Mouse (Mus musculus) limb, embryonic 12.5 days (tissue): ENCODE measurements around the gene Nup210. TPM values are rescaled to one million over a fixed set of nuclear protein-coding genes. Genes with fewer than 3 reads are reported as not detected.

ENCODE experiments used
- ATAC-seq: fragments of 200-750 bp; cut with Nextera tagmentation; 2 replicates; pipeline ENCODE4 v1.8.0; 2017; ENCODE audit warnings: low read depth, moderate TSS enrichment; ENCODE audit not compliant: insufficient number of reproducible peaks, insufficient read depth, low FRiP score, low TSS enrichment
- H3K27ac ChIP-seq: fragments of 300-500 bp; sonication (generic); 2 replicates; pipeline ENCODE4 v1.5.1; 2016; ENCODE audit warnings: mild to moderate bottlenecking, moderate library complexity
- H3K27me3 ChIP-seq: fragments of 300-500 bp; sonication (generic); 2 replicates; pipeline ENCODE4 v1.6.1; 2016; ENCODE audit warnings: mild to moderate bottlenecking, moderate library complexity
- H3K36me3 ChIP-seq: fragments of 300-500 bp; sonication (generic); 2 replicates; pipeline ENCODE4 v1.6.1; 2016; ENCODE audit warnings: mild to moderate bottlenecking, moderate library complexity
- H3K4me1 ChIP-seq: fragments of 300-500 bp; sonication (generic); replicated peaks from 2 replicates; pipeline ENCODE4 v1.6.1; 2016
- H3K4me2 ChIP-seq: fragments of 300-500 bp; sonication (generic); 2 replicates; pipeline ENCODE4 v1.6.1; 2016; ENCODE audit warnings: mild to moderate bottlenecking, moderate library complexity
- H3K4me3 ChIP-seq: fragments of 300-500 bp; sonication (generic); replicated peaks from 2 replicates; pipeline ENCODE4 v1.5.1; 2016; ENCODE audit warnings: mild to moderate bottlenecking
- H3K9ac ChIP-seq: fragments of 300-500 bp; sonication (generic); replicated peaks from 2 replicates; pipeline ENCODE4 v1.6.1; 2016; ENCODE audit warnings: mild to moderate bottlenecking, moderate library complexity
- H3K9me3 ChIP-seq: fragments of 300-500 bp; sonication (generic); 2 replicates; pipeline ENCODE4 v1.6.1; 2016; ENCODE audit warnings: mild to moderate bottlenecking, moderate library complexity
- WGBS: fragments of 180-500 bp; shearing (Covaris S2); methylation state at CpG from one replicate; pipeline ENCODE4 v1.1.7; 2016; 5-methylcytosine and 5-hydroxymethylcytosine counted together
- polyA plus RNA-seq: library from polyadenylated mRNA; unstranded; fragments of >200 nt; fragmentation: Nextera tagmentation; extraction: Ambion mirVana; gene quantifications from 2 replicates; pipeline ENCODE4 v1.2.1, GENCODE M21; 2016

The Nup210 gene
- polyA plus RNA-seq, 1 experiment from 2014 or later, result 5.4 TPM

- no peaks in the 10 kb centered on the region for H3K9me3 ChIP-seq
- H3K36me3 ChIP-seq, result no peaks in the 10 kb centered on the region
- H3K9ac ChIP-seq, result no peak overlapping the region
- no peak for ATAC-seq
- H3K27me3 ChIP-seq, result no peaks in the 10 kb centered on the region
- H3K4me3 ChIP-seq, result no peak overlapping the region
- whole genome bisulfite sequencing, result 83% methylated on average over 2 of the region's 2 CpGs
- 0 out of 2 replicates have a peak, but pooled peaks cover 12% of the 10 kb centered on the region for H3K4me1 ChIP-seq
- H3K4me2 ChIP-seq, result no peak overlapping the region
- H3K27ac ChIP-seq, result no peak overlapping the region
These were observed 55.3 kb downstream of the Nup210 start for GRCm38 (mm10) chr6:91061296-91061695.

GRCm38 (mm10) chr6:91059711-91060110 is 56.9 kb downstream of the Nup210 start:
- WGBS, result 49% methylated on average over 2 of the region's 2 CpGs
- no peak for ATAC-seq
- Histone ChIP-seq H3K27me3 (no peaks in the 10 kb centered on the region), H3K4me1 (0 out of 2 replicates have a peak, but pooled peaks cover 12% of the 10 kb centered on the region), H3K4me3 (no peak overlapping the region), H3K27ac (no peak overlapping the region), H3K9ac (no peak overlapping the region), H3K36me3 (no peaks in the 10 kb centered on the region), H3K9me3 (no peaks in the 10 kb centered on the region), H3K4me2 (no peak overlapping the region)

- no peaks in the 10 kb centered on the region for H3K36me3 ChIP-seq
- H3K4me1 ChIP-seq, result 0 out of 2 replicates have a peak, but pooled peaks cover 12% of the 10 kb centered on the region
- H3K9ac ChIP-seq, result no peak overlapping the region
- no peaks in the 10 kb centered on the region for H3K27me3 ChIP-seq
- 76% methylated on average over 2 of the region's 2 CpGs for WGBS
- H3K9me3 ChIP-seq, result no peaks in the 10 kb centered on the region
- H3K27ac ChIP-seq, result no peak overlapping the region
- H3K4me2 ChIP-seq, result no peak overlapping the region
- no peak overlapping the region for H3K4me3 ChIP-seq
- no peak for ATAC-seq
These were observed 58.6 kb downstream of the Nup210 start for GRCm38 (mm10) chr6:91057989-91058388.

DNA sequence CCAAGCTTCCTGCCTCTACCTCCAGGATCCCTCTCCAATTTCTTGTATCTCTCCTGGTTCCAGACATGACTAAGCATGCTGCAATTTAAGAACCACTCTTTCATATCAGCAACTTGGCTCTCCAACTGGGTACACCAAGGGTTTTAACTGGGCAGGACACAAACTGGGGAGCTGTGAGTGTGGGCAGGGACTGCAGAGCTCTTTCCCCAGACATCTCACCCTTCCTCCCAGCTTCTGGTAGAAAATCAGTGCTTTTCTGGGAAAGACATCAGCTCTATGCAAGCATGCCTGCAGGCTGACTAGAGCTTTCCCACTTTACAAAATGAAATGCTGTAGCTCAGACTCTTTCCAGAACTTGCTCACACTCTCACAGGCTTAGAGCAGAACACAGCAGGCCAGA is 60.3 kb downstream of the Nup210 start:
- Histone ChIP-seq H3K4me2 (no peak overlapping the region), H3K36me3 (no peaks in the 10 kb centered on the region)

DNA sequence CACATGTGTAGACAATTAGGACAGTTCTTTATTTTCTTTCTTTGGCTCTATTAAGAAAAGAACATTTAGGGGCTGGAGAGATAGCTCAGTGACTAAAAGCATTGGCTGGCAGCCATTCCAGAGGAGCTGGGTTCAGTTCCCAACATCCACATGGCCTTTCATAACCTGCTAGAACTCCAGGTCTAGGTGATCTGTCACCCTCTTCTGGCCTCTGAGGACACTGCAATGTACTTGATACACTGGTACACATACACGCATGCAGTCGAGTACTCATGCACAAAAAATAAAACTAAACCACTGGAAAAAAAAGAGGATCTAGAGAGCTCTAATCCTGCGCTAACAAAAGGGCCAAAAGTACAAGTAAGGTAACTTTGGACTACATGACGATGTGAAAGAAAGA is 64.1 kb downstream of the Nup210 start:
- no peak overlapping the region for H3K27ac ChIP-seq
- H3K9ac ChIP-seq, result no peak overlapping the region
- H3K4me3 ChIP-seq, result no peak overlapping the region
- 0 out of 2 replicates have a peak, but pooled peaks cover 5% of the 10 kb centered on the region for H3K4me1 ChIP-seq
- no peaks in the 10 kb centered on the region for H3K27me3 ChIP-seq
- no peak for ATAC-seq
- no peaks in the 10 kb centered on the region for H3K9me3 ChIP-seq
- no peak overlapping the region for H3K4me2 ChIP-seq
- WGBS, result 92% methylated on average over 4 of the region's 4 CpGs
- no peaks in the 10 kb centered on the region for H3K36me3 ChIP-seq

More for the DNA sequence above, 60.3 kb downstream of the Nup210 start:
- ATAC-seq, result no peak
- 0 out of 2 replicates have a peak, but pooled peaks cover 12% of the 10 kb centered on the region for H3K4me1 ChIP-seq
- H3K9me3 ChIP-seq, result no peaks in the 10 kb centered on the region
- no peak overlapping the region; the same call in 1 of the 2 replicates for H3K27ac ChIP-seq
- no peaks in the 10 kb centered on the region for H3K27me3 ChIP-seq
- H3K4me3 ChIP-seq, result no peak overlapping the region
- H3K9ac ChIP-seq, result no peak overlapping the region

DNA sequence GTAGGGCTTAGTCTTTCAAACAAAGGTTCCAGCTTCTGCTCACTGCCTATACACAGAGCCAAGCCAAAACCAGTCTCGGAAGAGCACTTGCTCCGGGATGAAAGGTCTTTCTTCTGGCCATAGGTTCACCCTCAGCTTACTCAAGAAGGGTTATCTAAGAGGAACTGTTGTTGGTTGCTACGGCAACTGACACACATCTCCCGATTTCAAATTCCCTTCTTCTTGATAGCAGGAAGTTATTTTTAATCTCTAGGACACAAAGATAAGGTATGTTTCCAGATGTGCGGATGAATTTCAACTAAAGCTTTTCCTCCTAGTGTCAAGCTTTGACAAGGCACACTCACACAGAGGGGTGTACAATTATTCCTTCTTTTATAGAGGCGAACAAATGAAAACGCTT is 68.6 kb downstream of the Nup210 start:
- Histone ChIP-seq H3K4me2 (no peak overlapping the region), H3K36me3 (no peaks in the 10 kb centered on the region), H3K4me1 (peaks cover 14% of the 10 kb centered on the region), H3K9me3 (no peaks in the 10 kb centered on the region), H3K27me3 (no peaks in the 10 kb centered on the region), H3K27ac (no peak overlapping the region), H3K9ac (no peak overlapping the region), H3K4me3 (no peak overlapping the region)
- no peak for ATAC-seq
- WGBS, result 93% methylated on average over 7 of the region's 7 CpGs

GRCm38 (mm10) chr6:91047434-91047833 is 69.2 kb downstream of the Nup210 start:
- ATAC-seq, result no peak
- Histone ChIP-seq H3K4me2 (no peak overlapping the region), H3K4me3 (no peak overlapping the region), H3K9ac (no peak overlapping the region), H3K4me1 (peaks cover 14% of the 10 kb centered on the region), H3K27ac (no peak overlapping the region), H3K36me3 (no peaks in the 10 kb centered on the region), H3K9me3 (no peaks in the 10 kb centered on the region), H3K27me3 (no peaks in the 10 kb centered on the region)
- WGBS, result 86% methylated on average over 5 of the region's 5 CpGs

GRCm38 (mm10) chr6:91046184-91046583 is 70.4 kb downstream of the Nup210 start:
- 83% methylated on average over 5 of the region's 5 CpGs for WGBS
- no peak overlapping the region for H3K4me3 ChIP-seq
- no peak overlapping the region for H3K4me2 ChIP-seq
- no peak overlapping the region for H3K27ac ChIP-seq
- H3K4me1 ChIP-seq, result peaks cover 14% of the 10 kb centered on the region
- ATAC-seq, result no peak
- H3K9ac ChIP-seq, result no peak overlapping the region
- no peaks in the 10 kb centered on the region for H3K9me3 ChIP-seq
- H3K27me3 ChIP-seq, result no peaks in the 10 kb centered on the region
- no peaks in the 10 kb centered on the region for H3K36me3 ChIP-seq

- H3K27ac ChIP-seq, result 0 out of 2 replicates have a peak overlapping the region, but pooled peaks have one; percentile 7
- WGBS, result 32% methylated on average over 6 of the region's 6 CpGs
These were observed 71.8 kb downstream of the Nup210 start for GRCm38 (mm10) chr6:91044628-91045331.

GRCm38 (mm10) chr6:91041287-91041686 is 75.3 kb downstream of the Nup210 start:
- H3K9me3 ChIP-seq, result no peaks in the 10 kb centered on the region
- WGBS, result 75% methylated on average over 5 of the region's 5 CpGs
- ATAC-seq, result no peak
- no peak overlapping the region for H3K4me3 ChIP-seq
- no peaks in the 10 kb centered on the region for H3K36me3 ChIP-seq
- no peaks in the 10 kb centered on the region for H3K27me3 ChIP-seq
- no peak overlapping the region for H3K27ac ChIP-seq
- peaks cover 14% of the 10 kb centered on the region for H3K4me1 ChIP-seq
- H3K9ac ChIP-seq, result no peak overlapping the region
- no peak overlapping the region for H3K4me2 ChIP-seq

More at GRCm38 (mm10) chr6:91044628-91045331, 71.8 kb downstream of the Nup210 start:
- Histone ChIP-seq H3K4me3 (no peak overlapping the region), H3K27me3 (no peaks in the 10 kb centered on the region), H3K4me1 (peaks cover 14% of the 10 kb centered on the region), H3K9ac (no peak overlapping the region; the same call in 1 of the 2 replicates), H3K36me3 (no peaks in the 10 kb centered on the region), H3K4me2 (no peak overlapping the region), H3K9me3 (no peaks in the 10 kb centered on the region)
- peak; percentile 61; the same call in 1 of the 2 replicates for ATAC-seq

DNA sequence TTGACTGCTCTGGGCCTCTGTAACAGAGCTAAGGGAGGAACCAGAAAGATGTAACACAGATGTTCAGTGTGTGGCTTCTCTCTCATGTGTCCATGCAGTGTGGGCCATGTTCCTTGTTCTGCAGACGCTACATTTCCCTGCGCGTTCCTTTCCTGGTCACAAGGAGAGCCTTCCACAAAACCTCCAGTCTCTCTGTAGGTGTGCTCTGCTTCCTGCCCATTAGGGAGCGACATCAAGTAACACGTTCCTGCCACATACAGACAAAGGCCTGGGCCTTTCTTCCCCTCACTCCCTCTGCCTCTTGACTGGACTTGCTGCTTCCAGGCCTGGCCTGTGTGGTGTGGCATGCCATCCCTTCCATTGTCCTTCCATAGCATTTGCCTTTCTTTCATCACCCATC is 88.4 kb downstream of the Nup210 start:
- no peak for ATAC-seq
- WGBS, result 83% methylated on average over 5 of the region's 5 CpGs
- H3K9me3 ChIP-seq, result no peaks in the 10 kb centered on the region
- no peak overlapping the region for H3K27ac ChIP-seq
- H3K4me2 ChIP-seq, result no peak overlapping the region
- no peak overlapping the region for H3K9ac ChIP-seq
- H3K36me3 ChIP-seq, result no peaks in the 10 kb centered on the region
- no peaks in the 10 kb centered on the region for H3K27me3 ChIP-seq
- no peak overlapping the region for H3K4me3 ChIP-seq
- H3K4me1 ChIP-seq, result peaks cover 23% of the 10 kb centered on the region

GRCm38 (mm10) chr6:91020810-91021209 is 95.8 kb downstream of the Nup210 start:
- Histone ChIP-seq H3K4me2 (no peak overlapping the region), H3K27me3 (no peaks in the 10 kb centered on the region), H3K9ac (no peak overlapping the region), H3K4me3 (no peak overlapping the region), H3K27ac (peak overlapping the region; percentile 64; the same call in 1 of the 2 replicates), H3K36me3 (no peaks in the 10 kb centered on the region), H3K9me3 (no peaks in the 10 kb centered on the region), H3K4me1 (peaks cover 31% of the 10 kb centered on the region)
- 24% methylated on average over 7 of the region's 7 CpGs for WGBS
- ATAC-seq, result peak; percentile 41; the same call in 1 of the 2 replicates
